Mouse (Mus musculus) frontal cortex, postnatal 14 days (tissue): Measurements from ENCODE around the gene Bcl2l10.
"Not testable (repeated sequence)": the region's sequence is repeated elsewhere in the genome, so short reads cannot be mapped to it uniquely, and the experiment has no call there.

Experiments
- DNase-seq, 2 experiments: peaks; one replicate each; pipeline ENCODE4 v3.0.0; 2022; ENCODE audit warnings: low spot score in 2 of 2

The Bcl2l10 gene

DNA sequence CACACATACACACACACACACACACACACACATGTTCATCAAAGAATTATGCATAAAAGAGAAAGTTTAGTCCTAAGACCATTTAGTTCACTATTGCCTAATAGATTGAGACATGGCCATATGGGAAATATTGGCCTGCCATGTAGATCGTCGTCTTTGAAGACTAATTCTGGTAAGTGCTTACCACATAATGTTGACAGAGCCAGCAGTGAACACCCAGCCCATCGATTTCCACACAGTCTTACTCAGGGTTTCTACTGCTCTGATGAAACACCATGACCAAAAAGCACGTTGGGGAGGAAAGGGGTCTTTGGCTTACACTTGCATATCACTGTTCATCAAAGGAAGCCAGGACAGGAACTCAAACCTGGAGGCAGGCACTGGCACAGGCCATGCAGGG is 5.1 kb upstream of the Bcl2l10 start:
- DNase-seq = no peak

DNA sequence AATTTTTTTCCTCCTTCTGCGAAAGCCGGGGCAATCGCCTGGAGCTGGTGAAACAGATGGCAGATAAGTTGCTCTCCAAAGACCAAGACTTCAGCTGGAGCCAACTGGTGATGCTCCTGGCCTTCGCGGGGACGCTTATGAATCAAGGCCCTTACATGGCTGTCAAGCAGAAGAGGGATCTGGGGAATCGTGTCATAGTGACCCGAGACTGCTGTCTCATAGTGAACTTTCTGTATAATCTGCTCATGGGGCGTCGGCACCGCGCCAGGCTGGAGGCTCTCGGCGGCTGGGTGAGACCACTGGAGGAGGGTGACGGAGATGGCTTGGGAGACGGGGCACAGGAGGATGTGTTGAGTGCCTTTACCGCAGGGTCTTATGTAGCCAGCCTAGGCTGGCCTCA is 508 bp downstream of the Bcl2l10 start:
- DNase-seq = no peak

DNA sequence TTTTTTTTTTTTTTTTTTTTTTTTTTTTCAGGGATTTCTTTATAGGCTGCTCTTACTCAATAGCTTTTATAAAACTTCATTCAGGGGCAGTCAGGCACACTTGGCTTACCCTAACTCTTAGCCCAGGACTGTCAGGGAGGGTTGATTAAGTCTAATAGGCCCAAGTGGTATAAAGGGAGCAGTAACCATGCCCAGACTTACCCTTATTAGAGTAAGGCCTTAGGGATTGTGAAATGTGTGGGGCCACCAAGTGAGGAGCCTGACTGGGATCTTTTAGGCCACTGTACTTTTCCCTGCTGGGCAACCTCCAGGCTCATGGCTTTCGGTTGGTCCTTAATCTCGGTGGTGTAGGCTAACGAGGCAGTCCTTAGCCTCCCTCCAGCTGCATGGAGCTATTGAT is 1.1 kb downstream of the Bcl2l10 start:
- no peak for DNase-seq

DNA sequence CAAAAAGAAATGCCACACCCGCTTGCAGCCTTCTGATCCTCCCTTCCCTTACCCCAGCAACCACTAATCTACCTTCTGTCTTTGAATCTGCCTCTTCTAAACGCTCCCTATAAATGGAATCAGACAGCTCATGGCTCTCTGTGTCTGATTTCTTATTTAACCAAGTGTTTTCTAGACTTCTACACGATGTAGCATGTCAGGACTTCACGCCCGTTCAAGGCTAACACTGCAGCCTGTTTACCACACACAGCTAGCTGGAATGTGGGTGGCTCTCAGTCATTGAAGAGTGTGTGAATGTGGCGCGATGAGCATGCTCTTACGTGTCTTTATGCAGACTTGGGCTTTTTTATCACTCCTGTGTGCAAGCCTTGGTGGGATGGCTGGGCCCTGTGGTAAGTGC is 5.5 kb downstream of the Bcl2l10 start:
- DNase-seq = no peak

DNA sequence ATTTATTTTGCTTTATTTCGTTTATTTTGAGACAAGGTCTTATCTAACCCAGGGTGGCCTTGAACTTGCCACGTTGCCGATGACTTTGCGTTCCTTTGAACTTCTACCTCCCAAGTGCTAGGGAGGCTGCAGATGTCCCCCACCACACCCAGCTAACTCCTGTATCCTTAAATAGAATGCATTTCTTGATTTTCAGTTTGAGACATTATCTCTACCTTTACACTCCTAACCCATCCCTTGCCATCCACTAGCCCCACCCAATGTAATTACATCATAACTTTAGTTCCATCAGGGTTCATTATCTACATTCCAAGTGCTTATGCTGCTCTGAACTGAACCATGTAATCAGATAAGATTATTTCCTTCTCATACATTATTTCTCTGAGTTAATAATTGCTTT is 8.2 kb downstream of the Bcl2l10 start:
- no peak for DNase-seq

DNA sequence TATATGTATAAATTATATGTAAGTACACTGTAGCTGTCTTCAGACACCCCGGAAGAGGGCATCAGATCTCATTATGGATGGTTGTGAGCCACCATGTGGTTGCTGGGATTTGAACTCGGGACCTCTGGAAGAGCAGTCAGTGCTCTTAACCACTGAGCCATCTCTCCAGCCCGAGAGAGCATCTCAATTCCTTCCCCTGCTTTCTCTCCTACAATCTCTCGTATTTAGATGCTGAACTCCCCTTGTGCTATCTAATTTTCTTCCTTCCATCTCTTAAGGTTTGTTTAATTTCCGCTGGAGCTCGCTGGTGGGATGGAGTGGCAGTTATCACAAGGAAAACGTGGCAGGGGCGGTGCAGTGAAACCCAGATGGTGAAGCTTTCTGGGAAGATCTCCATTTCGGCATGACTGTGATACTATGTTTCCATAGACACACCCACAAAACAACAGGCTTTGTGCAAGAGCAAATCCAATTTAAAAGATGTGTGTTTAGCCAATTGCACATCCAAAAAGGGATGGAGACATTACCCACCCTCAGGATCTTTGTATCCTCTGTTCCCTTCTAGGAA is 9.6 kb downstream of the Bcl2l10 start:
- peak in 1 of 2 experiments; percentile 28 for DNase-seq

DNA sequence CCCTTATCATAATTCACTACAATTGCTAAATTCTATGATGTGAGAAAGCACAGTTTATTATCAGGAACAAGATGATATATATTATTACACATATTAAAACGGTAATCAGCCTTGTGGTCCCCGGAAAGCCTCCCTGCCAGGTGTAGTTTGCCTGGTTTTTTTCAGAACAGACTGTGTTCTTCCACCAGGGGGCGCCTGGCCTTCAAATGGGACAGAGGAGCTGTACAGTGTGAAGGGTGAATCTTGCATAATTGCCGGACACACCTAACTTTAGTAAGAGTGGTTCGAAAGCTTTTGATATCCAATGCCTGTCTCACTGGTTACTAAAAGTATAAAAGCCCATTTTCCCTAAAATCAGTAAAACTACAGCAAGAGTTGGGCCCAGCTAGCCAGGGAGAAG is 14.1 kb downstream of the Bcl2l10 start:
- DNase-seq = peak in 1 of 2 experiments; percentile 45

DNA sequence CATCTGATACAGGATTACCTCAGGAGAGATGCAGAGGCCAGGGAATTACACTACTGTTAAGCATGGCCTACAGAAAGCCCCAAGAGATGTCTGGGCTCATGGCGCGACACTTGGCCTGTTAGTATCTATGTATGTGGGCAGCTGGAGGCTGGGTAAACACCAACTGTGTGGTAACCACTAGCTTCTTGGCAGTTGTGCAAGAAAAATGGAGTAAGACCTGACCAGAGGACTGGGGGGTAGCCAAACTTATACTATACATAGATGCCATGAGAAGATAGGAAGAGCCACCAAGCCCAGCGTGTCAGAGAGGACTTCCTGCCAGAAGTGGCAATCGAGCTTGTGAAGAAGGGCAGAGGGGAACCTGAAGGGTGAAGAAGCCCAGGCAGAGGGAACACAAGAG is 14.6 kb downstream of the Bcl2l10 start:
- no peak for DNase-seq

DNA sequence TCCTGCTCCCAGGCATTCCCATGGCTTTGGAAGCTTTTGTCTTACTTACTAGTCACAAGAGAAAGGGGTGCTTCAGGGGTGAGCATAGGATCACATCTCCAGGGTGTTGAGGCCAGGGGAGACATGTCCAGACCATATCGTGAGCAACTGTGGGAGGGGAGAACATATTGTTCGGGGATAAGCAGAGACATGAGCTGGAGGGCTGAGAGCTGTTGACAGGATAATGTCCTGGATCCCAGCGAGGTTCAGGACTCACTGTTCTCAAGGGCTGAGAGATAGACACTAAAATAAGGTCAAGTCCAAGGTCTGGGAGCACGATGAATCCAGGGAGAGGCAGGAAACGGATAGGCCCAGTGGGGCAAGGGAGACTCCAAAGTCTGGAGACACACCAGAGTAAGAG is 15.4 kb downstream of the Bcl2l10 start:
- DNase-seq = no peak

DNA sequence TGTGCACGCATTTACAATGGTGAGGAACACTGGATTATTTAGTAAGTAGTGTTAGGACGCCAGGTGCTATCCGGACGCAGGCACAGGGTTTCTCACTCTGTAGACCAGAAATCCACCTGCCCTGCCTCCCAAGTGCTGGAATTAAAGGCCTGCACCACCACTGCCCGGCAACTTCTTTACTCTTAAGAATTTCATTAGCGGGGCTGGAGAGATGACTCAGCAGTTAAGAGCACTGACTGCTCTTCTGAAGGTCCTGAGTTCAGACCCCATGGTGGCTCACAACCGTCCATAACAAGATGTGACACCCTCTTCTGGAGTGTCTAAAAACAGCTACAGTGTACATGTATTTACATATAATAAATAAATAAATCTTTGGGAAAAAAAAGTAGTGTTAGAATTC is 16.1 kb downstream of the Bcl2l10 start:
- not testable (repeated sequence) for DNase-seq

DNA sequence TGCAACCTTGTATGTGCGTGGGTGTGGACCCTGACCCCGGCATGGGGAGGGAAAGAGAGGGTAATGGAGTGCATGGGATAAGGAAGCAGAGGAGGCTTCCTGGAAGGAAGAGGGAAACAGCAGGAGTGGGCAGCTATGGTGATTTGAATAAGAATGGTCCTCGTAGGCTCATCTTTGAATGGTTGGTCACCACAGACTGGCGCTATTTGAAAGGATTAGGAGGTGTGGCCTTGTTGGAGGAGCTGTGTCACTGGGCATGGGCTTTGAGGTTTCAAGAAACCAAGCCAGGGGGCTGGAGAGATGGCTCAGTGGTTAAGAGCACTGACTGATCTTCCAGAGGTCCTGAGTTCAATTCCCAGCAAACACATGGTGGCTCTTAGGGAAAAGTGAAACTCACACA is 17.6 kb downstream of the Bcl2l10 start:
- no peak for DNase-seq

DNA sequence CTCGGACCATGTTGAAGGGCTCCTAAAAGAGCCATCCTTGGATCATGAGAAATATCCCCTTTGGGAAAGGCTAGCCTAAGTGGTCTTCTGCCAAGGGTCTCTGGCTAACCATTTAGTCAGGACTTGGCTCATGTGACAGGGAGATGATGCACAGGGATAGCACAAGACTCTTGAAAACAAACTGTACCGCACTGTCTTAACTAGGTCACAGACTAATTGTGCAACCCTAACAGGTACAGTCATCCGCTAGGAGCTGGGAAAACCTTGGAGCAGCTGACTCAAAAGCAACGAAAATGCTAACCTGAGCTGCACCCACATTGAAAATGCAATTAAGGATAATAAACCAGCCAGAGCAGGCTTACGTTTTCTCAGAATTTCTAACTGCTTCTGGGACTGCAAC is 18.6 kb downstream of the Bcl2l10 start:
- DNase-seq = no peak

DNA sequence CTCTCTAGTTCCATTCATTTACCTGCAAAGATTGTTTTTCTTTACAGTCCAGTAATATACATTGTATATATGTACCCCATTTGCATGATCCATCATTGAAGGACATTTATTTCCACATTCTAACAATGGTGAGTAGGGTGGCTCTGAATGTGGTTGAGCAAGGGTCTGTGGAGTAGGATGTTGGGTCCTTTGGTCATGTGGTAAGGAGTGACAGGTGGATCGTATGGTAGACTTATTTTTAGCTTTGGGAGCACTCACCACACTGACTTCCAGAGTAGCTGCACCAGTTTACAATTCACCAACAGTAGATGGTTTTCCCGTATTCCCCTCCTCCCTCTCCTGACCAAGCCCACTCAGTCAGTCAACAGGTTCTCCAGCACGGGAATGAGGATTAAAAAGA is 21.2 kb downstream of the Bcl2l10 start:
- DNase-seq = no peak

DNA sequence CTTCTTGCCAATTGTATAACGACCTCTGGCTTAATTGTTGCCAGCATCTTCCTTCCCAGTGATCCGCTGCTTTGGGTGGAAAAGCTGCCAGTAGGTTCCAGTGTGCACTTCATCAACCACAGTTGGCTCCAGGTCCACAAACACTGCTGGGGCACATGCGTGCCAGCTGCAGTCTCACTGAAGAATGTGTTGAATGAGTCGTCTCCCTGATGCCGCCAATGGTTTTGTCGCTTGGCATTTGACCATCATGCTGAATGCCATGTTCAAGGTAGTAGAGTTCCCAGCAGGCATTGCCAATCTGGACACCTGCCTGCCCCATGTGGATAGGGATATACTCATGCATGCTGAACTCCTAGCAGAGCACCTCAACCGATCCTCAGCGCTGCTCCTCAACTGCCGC is 28.0 kb downstream of the Bcl2l10 start:
- DNase-seq = no peak

DNA sequence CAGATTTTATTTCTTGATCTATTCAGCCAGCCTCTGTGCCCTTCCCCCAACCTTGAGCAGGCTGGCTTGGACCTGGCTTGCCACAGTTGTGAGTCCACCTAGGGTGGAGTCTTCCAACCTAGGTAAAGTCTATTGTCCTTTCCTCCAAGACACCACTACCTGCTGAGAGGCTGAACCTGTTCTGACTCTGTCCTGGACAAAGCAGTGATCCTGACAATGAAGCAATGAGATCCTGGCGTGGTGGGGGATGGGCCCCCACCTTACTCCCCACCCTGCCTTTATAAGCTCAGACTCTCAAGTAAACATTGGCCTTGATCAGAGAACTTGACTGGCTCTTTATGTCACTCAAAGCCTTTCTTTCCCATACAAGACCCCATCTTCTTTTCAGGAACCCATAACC is 28.9 kb downstream of the Bcl2l10 start:
- DNase-seq = no peak

DNA sequence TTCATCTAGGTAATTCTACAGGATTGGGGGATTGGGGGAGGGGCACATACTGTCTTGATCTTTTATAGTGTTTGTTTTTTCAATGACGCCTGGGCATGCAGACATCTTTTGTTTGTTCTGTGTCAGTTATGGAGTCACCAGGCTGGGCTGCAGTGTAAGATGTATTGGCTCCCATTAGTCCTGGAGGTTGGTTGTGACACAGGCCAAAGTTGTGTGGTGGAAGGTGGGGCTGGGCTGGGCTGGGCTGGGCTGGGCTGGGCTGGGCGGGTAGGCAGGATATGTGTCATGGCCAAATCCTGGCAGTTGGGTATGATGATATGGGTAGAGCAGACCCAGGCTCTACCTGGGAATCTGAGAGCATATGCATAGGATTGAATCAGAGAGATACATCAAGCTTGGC is 31.2 kb downstream of the Bcl2l10 start:
- DNase-seq = no peak

DNA sequence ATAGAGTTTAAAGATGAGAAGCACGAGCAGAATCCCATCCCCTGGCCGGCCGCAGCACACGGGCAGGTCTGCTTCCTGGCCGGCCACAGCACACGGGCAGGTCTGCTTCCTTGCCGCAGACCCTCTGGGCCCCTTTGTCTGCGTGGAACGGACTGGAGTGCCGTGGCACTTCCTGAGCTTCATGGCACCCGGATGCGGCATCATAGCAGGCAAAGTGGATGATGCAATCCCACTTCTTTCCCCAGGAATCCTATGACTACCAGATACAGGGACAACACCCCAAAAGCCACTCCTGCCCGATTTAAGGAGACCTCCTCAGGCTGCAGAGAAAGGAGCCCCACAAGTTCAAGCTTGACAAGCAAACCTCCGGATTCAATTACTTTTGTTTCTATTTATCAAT is 35.3 kb downstream of the Bcl2l10 start:
- no peak for DNase-seq

DNA sequence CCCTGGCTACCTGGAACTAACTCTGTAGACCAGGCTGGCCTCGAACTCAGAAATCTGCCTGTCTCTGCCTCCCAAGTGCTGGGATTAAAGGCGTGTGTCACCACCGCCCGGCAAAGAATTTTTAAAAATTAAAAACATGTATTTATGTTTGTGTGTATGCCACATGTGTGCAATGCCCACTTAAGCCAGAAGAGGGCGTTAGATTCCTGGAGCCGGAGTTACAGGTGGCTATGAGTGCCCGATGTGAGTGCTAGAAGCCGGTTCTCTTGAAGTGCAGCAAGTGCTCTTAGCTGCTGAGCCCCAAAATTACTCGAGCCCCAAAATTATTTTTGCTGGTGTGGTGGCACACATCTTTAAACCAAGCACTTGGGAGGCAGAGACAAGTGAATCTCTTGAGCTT is 36.2 kb downstream of the Bcl2l10 start:
- DNase-seq = no peak

DNA sequence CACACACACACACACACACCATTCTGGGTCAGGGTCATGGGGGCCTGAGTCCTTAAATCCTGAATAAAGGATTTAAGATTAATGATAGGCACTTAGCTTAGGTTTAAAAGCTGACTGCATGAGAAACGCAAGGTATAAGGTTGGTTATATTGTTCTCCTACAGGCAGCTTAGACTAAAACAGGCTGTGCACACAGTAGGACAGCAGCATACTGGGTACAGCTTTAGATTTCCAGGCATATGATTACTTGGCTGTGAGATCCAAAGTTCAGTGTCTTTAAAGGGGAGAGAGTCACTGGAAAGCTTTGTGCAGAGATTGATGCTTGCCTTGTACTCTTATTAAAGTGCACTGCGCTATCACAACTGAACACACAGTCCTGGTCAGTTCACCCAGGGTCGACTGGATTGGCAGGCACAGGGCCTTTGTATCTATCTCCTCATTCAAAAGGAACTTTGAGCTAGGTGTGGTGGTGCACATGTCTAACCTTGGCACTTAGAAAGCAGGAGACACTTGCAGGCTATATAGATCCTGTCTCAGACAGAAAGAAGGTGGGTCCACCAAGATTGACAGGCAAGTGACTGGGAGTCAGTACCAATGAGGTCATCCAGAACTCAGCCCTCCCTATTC is 36.9 kb downstream of the Bcl2l10 start:
- DNase-seq = no peak

DNA sequence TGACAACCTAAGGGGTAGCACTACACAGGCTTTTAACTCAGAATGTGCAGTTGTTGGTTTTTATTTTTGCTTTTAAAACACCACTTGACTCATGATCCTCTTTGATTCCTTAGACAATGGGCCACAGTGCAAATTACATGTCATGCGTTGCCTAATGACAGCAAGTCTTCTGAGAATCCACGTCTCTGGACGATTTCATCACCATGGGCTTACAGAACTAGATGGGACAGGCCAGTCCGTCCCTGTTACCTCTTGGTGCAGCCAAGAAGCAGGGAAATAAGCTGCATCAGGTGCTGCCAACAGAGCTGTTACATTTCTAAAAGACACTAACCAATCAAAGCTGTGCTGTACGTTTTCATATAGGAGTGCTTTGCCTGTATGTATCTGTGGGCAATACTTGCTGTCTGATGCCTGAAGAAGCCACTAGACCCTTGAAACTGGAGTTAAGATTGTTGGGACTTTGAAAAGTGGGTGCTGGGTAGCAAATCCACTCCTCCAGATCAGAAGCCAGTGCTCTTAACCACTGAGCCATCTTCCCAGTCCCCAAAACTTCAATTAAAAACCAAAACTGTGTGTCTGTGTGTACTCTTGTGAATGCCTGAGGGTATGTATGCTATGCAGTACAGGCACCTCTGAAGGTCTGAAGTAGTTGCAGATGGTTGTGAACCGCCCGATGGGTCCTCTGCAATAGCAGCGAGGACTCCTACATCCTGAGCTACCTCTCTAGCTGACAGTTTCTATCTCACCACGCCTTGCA is 37.8 kb downstream of the Bcl2l10 start:
- no peak for DNase-seq

DNA sequence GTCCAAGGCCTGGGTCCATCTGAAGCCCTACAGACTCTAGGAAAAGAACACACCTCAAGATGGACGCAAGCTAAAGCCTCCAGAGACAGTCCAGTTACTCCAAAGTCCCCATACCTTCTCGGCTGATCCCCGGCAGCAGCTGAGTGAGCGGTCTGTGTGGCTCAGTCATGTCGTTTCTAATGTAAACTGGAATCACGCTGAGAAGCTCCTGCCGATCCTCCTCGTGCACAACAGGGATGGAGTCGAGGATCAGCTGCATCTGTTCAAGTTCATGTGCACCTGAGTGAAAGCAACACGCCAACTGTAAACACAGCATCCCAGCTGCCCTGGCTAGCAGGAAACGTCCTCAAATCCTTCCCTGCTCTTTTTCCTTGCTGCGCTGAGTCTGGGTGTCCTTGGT is 45.7 kb downstream of the Bcl2l10 start:
- no peak for DNase-seq

DNA sequence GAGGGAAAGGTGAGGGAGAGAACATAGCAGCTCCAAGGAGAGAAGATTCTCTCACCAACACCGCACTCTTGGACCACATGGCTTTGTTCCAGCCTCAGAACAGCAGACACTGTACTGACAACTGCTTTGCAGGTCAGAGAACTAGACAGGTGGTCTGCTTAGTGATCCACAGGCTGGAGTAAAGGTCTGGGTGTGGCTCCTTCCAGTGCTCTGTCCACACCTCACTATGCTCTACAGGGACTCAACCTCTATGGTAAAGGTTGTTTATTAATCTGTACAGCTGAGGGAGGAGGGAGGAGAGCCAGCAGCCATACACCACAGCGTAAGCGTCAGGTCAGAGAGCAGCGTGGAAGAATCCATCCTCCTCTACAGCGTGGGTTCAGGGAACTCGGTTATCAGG is 48.4 kb downstream of the Bcl2l10 start:
- no peak for DNase-seq

DNA sequence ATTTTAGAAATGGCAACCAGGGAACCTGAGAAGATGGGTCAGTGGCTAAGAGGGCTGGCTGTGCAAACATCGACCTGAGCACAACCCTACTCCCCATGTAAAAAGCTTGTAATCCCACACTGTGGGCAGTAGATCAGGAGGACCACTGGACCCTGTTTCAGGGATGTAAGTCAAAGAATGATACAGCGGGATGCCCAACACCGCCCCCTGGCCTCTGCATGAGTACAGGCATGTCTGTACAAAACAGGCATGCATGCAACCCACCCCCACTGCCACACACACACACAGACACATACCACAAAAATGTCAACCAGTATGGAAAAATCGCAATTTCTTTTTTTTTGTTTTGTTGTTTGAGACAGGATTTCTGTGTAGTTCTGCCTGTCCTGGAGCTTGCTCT is 51.5 kb downstream of the Bcl2l10 start:
- DNase-seq = no peak

DNA sequence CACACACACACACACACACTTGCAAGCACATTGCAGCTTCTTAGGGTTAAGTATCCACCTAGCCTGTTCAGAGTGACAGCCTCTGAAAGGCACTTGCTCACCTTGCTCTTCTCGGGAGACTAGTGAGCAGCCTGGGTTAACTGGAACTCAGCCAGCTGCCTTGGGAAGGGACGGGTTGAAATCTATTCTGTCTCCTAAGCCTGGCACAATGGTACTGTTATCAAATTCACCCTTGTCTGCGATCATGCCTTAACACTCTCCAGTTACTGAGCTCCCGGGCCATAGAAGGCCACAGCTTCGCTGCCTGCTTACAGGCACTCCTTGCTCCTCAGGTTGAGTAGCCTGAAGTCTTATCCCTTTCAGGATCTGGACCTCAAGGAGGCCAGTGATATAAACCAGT is 53.1 kb downstream of the Bcl2l10 start:
- no peak for DNase-seq
